Mouse (Mus musculus) heart, embryonic 13.5 days (tissue): ENCODE measurements at regions not wholly inside any gene's neighbourhood (a gene's known extent, or its start where the extent isn't known, plus 50 kb on each side); places are given as distances from the start of the nearest gene placed in this dataset.

Source experiments
- ATAC-seq: fragments of 200-750 bp; cut with Nextera tagmentation; 2 replicates; pipeline ENCODE4 v1.8.0; 2017; ENCODE audit warnings: moderate TSS enrichment; ENCODE audit not compliant: insufficient number of reproducible peaks, low FRiP score, low TSS enrichment; ENCODE audit errors: extremely low read depth
- H3K27ac ChIP-seq: fragments of 300-500 bp; sonication (generic); replicated peaks from 2 replicates; pipeline ENCODE4 v1.5.1; 2015; ENCODE audit warnings: moderate library complexity, mild to moderate bottlenecking, inconsistent platforms
- H3K27me3 ChIP-seq: fragments of 300-500 bp; sonication (generic); replicated peaks from 2 replicates; pipeline ENCODE4 v1.6.1; 2015; ENCODE audit warnings: mild to moderate bottlenecking, inconsistent platforms
- H3K36me3 ChIP-seq: fragments of 300-500 bp; sonication (generic); 2 replicates; pipeline ENCODE4 v1.6.1; 2015; ENCODE audit warnings: mild to moderate bottlenecking, inconsistent platforms
- H3K4me1 ChIP-seq: fragments of 300-500 bp; sonication (generic); 2 replicates; pipeline ENCODE4 v1.6.1; 2015; ENCODE audit warnings: inconsistent platforms
- H3K4me2 ChIP-seq: fragments of 300-500 bp; sonication (generic); 2 replicates; pipeline ENCODE4 v1.6.1; 2015; ENCODE audit warnings: inconsistent platforms, mild to moderate bottlenecking, moderate library complexity
- H3K4me3 ChIP-seq: fragments of 300-500 bp; sonication (generic); 2 replicates; pipeline ENCODE4 v1.5.1; 2015; ENCODE audit warnings: moderate library complexity, mild to moderate bottlenecking, inconsistent platforms
- H3K9ac ChIP-seq: fragments of 300-500 bp; sonication (generic); 2 replicates; pipeline ENCODE4 v1.6.1; 2015; ENCODE audit warnings: inconsistent platforms, mild to moderate bottlenecking, moderate library complexity
- H3K9me3 ChIP-seq: fragments of 300-500 bp; sonication (generic); 2 replicates; pipeline ENCODE4 v1.6.1; 2016; ENCODE audit warnings: inconsistent platforms
- WGBS: fragments of 180-500 bp; shearing (Covaris S2); methylation state at CpG from one replicate; pipeline ENCODE4 v1.1.7; 2015; ENCODE audit warnings: mixed read lengths; 5-methylcytosine and 5-hydroxymethylcytosine counted together

DNA sequence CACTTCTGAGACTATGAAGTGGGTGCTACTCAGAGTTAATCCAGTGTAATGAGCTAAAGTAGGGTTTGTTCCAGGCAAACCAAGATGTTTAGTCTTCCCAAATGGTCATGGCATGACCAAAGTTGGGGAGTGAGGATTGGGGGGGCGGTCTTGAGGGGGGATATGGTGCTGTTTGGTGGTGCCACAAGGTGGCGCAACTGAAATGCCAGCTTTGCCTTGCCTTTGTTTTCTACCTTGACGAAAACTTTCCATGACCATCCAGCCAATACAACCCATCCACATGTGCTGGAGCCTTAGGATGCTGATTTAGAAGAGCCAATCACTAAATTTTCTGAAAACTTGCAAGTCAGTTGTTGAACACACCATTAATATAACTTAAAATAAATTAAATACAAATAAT lies 358.9 kb downstream of the Bcor start:
- H3K4me1 ChIP-seq = peaks cover 28% of the 10 kb centered on the region
- no peak for ATAC-seq
- H3K9ac ChIP-seq = no peak overlapping the region
- no peaks in the 10 kb centered on the region for H3K9me3 ChIP-seq
- no peak overlapping the region for H3K27ac ChIP-seq
- H3K27me3 ChIP-seq = peaks cover 45% of the 10 kb centered on the region
- no peaks in the 10 kb centered on the region for H3K36me3 ChIP-seq
- WGBS = 44% methylated on average over 3 of the region's 3 CpGs
- no peak overlapping the region for H3K4me3 ChIP-seq
- H3K4me2 ChIP-seq = no peak overlapping the region

- 42% methylated on average over 12 of the region's 12 CpGs for WGBS
- Histone ChIP-seq H3K27me3 (peaks cover 47% of the 10 kb centered on the region), H3K9me3 (no peaks in the 10 kb centered on the region), H3K36me3 (no peaks in the 10 kb centered on the region), H3K9ac (no peak overlapping the region), H3K4me3 (no peak overlapping the region), H3K4me1 (peaks cover 32% of the 10 kb centered on the region), H3K27ac (no peak overlapping the region), H3K4me2 (no peak overlapping the region)
- ATAC-seq = no peak
These were observed 358.5 kb downstream of the Bcor start for GRCm38 (mm10) chrX:11801621-11802020.

GRCm38 (mm10) chrX:11802074-11802899 lies 357.9 kb downstream of the Bcor start:
- peaks cover 53% of the 10 kb centered on the region for H3K27me3 ChIP-seq
- no peak overlapping the region for H3K4me3 ChIP-seq
- ATAC-seq = no peak
- 49% methylated on average over 8 of the region's 8 CpGs for WGBS
- H3K27ac ChIP-seq = peak overlapping the region; percentile 15; the same call in 1 of the 2 replicates
- peaks cover 35% of the 10 kb centered on the region for H3K4me1 ChIP-seq
- no peak overlapping the region for H3K4me2 ChIP-seq
- no peaks in the 10 kb centered on the region for H3K36me3 ChIP-seq
- no peaks in the 10 kb centered on the region for H3K9me3 ChIP-seq
- H3K9ac ChIP-seq = no peak overlapping the region

GRCm38 (mm10) chrX:11803239-11803638 lies 356.9 kb downstream of the Bcor start:
- ATAC-seq = no peak
- Histone ChIP-seq H3K9ac (no peak overlapping the region), H3K4me2 (no peak overlapping the region), H3K9me3 (no peaks in the 10 kb centered on the region), H3K27me3 (peaks cover 63% of the 10 kb centered on the region), H3K4me3 (no peak overlapping the region), H3K4me1 (peaks cover 34% of the 10 kb centered on the region), H3K27ac (no peak overlapping the region), H3K36me3 (no peaks in the 10 kb centered on the region)
- 23% methylated on average over 9 of the region's 9 CpGs for WGBS

- 7% methylated on average over 22 of the region's 22 CpGs for WGBS
- Histone ChIP-seq H3K4me1 (peaks cover 36% of the 10 kb centered on the region), H3K4me3 (peak overlapping the region; percentile 57), H3K9ac (peak overlapping the region; percentile 81), H3K4me2 (peak overlapping the region; percentile 79), H3K9me3 (no peaks in the 10 kb centered on the region), H3K27me3 (peaks cover 77% of the 10 kb centered on the region), H3K27ac (peak overlapping the region; percentile 69), H3K36me3 (no peaks in the 10 kb centered on the region)
- no peak for ATAC-seq
These were observed 353.3 kb downstream of the Bcor start for GRCm38 (mm10) chrX:11806896-11807252.

DNA sequence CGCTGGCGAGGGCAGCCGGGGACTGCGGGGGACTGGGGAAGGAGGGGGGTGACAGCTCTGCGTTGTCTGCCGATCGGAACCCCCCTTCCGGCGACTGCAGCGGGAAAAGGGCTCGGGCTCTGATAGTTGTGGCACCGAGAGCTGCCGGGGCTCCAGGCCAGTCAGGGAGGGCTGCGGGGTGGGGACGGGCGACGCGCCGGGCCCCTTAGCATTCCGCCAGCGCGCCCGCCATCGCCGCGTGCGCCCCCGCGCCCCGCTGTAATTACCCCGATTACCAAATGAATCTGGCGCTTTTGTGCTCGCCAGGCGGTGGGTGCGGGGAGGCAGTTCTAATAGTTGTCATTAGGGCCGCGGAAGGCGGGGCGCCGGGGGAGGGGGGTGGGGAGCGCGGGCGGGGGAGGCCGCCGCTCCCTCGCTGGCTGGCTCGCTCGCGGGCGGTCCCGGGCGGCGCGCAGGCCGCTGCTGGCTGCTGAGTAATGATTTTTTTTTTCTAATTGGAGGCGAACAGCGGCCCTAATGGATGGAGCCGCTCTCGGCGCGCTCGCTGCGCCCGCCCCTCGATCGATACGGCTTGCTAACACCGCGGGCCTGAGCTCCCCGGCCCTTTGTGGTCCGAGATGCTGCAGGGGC lies 352.8 kb downstream of the Bcor start:
- 3% methylated on average over 71 of the region's 71 CpGs for WGBS
- H3K27ac ChIP-seq = peak overlapping the region; percentile 69
- H3K4me3 ChIP-seq = peak overlapping the region; percentile 57
- H3K27me3 ChIP-seq = peaks cover 78% of the 10 kb centered on the region
- no peak for ATAC-seq
- peak overlapping the region; percentile 79 for H3K4me2 ChIP-seq
- H3K36me3 ChIP-seq = no peaks in the 10 kb centered on the region
- H3K9me3 ChIP-seq = no peaks in the 10 kb centered on the region
- peak overlapping the region; percentile 81 for H3K9ac ChIP-seq
- peaks cover 31% of the 10 kb centered on the region for H3K4me1 ChIP-seq

- 6% methylated on average over 9 of the region's 9 CpGs for WGBS
- H3K27me3 ChIP-seq = peaks cover 82% of the 10 kb centered on the region
These were observed 352.3 kb downstream of the Bcor start for GRCm38 (mm10) chrX:11807883-11808262.

GRCm38 (mm10) chrX:11808911-11809310 lies 351.2 kb downstream of the Bcor start:
- no peaks in the 10 kb centered on the region for H3K9me3 ChIP-seq
- H3K27ac ChIP-seq = no peak overlapping the region
- peaks cover 76% of the 10 kb centered on the region for H3K27me3 ChIP-seq
- H3K9ac ChIP-seq = no peak overlapping the region
- no peak for ATAC-seq
- WGBS = 55% methylated on average over 8 of the region's 8 CpGs
- H3K4me1 ChIP-seq = peaks cover 17% of the 10 kb centered on the region
- no peaks in the 10 kb centered on the region for H3K36me3 ChIP-seq
- H3K4me3 ChIP-seq = no peak overlapping the region
- no peak overlapping the region for H3K4me2 ChIP-seq

More at GRCm38 (mm10) chrX:11807883-11808262, 352.3 kb downstream of the Bcor start:
- Histone ChIP-seq H3K4me2 (peak overlapping the region; percentile 79), H3K27ac (peak overlapping the region; percentile 69), H3K4me1 (peaks cover 27% of the 10 kb centered on the region), H3K36me3 (no peaks in the 10 kb centered on the region), H3K9ac (peak overlapping the region; percentile 81), H3K4me3 (peak overlapping the region; percentile 57), H3K9me3 (no peaks in the 10 kb centered on the region)
- ATAC-seq = no peak

DNA sequence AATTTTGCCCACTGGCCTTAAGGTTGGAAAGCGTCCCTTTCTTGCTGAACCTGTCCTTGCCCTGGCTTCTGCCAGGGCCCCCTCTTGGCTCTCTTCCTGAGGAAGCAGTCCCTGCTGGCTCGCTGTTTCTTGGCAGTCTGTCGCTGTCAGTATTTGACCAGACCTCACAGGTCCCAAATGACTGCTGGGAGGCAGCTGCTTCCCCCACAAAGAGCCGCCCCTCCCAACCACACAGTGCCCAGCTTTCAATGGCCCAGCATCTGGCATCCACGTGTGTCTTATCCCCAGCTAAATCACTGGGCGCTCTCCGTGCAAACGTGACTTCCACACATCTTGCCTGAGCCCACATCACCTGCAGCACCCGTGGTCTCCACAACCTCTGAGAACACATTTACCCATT lies 345.3 kb downstream of the Bcor start:
- WGBS = 43% methylated on average over 9 of the region's 9 CpGs

GRCm38 (mm10) chrX:11815864-11816263 lies 344.3 kb downstream of the Bcor start:
- Histone ChIP-seq H3K9me3 (no peaks in the 10 kb centered on the region; the same call in 1 of the 2 replicates), H3K4me2 (no peak overlapping the region), H3K36me3 (no peaks in the 10 kb centered on the region), H3K27ac (no peak overlapping the region), H3K4me1 (no peaks in the 10 kb centered on the region), H3K27me3 (peaks cover 15% of the 10 kb centered on the region), H3K9ac (no peak overlapping the region), H3K4me3 (no peak overlapping the region)
- ATAC-seq = no peak
- 66% methylated on average over 4 of the region's 4 CpGs for WGBS

More for the DNA sequence above, 345.3 kb downstream of the Bcor start:
- no peak overlapping the region for H3K4me2 ChIP-seq
- no peaks in the 10 kb centered on the region for H3K4me1 ChIP-seq
- ATAC-seq = no peak
- peaks cover 19% of the 10 kb centered on the region for H3K27me3 ChIP-seq
- H3K9ac ChIP-seq = no peak overlapping the region
- no peak overlapping the region for H3K27ac ChIP-seq
- no peak overlapping the region for H3K4me3 ChIP-seq
- H3K9me3 ChIP-seq = no peaks in the 10 kb centered on the region; the same call in 1 of the 2 replicates
- no peaks in the 10 kb centered on the region for H3K36me3 ChIP-seq

DNA sequence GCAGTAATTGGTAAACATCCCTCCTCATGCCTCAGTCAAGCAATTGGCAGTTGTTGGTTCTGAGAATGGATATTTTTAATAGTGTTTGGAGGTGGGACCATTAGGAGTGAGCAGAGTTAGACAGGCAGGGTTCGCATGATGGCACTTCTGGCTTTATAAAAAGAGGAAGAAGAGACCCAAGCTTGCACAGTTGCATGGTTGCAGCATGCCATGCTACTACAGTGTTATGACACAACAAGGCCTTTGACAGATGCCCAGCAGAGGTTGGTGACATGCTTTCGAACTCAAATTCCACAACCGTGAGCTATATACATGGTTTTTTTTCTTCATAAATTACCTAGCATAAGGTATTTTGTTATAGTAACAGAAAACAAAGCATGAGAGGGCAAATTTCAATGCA lies 341.5 kb downstream of the Bcor start:
- 83% methylated on average over 3 of the region's 3 CpGs for WGBS
- Histone ChIP-seq H3K4me1 (no peaks in the 10 kb centered on the region), H3K9ac (no peak overlapping the region), H3K27ac (no peak overlapping the region), H3K27me3 (peaks cover 28% of the 10 kb centered on the region), H3K4me3 (no peak overlapping the region), H3K9me3 (no peaks in the 10 kb centered on the region; the same call in 1 of the 2 replicates), H3K36me3 (no peaks in the 10 kb centered on the region), H3K4me2 (no peak overlapping the region)
- no peak for ATAC-seq
